Mouse (Mus musculus): Measurements from ENCODE around the gene Wdr20.

- TF ChIP-seq CTCF (conservative IDR thresholded peaks at IDR 0.05; ENCODE audit: low read length) = no peak
- no peak for TF ChIP-seq NANOG (IDR thresholded peaks at IDR 0.05; ENCODE audit: borderline replicate concordance, low read length)
- TF ChIP-seq POU5F1 (IDR thresholded peaks at IDR 0.05; ENCODE audit: borderline replicate concordance, low read length) = no peak
These were observed 32.0 kb downstream of the Wdr20 start for GRCm38 (mm10) chr12:110769660-110770297.
